Mouse (Mus musculus): ENCODE data around the gene Shroom1. TPM values are rescaled to one million over a fixed set of nuclear protein-coding genes. Genes with fewer than 3 reads are reported as not detected.

Shroom1 gene
- total RNA-seq, 2 experiments from 2014 or later: 0.38 to 0.59 TPM

- no peak for DNase-seq
- intact Hi-C loops (cut with DNase I): no loop called here
These were observed 48.1 kb downstream of the Shroom1 start for GRCm38 (mm10) chr11:53505026-53505663.

DNA sequence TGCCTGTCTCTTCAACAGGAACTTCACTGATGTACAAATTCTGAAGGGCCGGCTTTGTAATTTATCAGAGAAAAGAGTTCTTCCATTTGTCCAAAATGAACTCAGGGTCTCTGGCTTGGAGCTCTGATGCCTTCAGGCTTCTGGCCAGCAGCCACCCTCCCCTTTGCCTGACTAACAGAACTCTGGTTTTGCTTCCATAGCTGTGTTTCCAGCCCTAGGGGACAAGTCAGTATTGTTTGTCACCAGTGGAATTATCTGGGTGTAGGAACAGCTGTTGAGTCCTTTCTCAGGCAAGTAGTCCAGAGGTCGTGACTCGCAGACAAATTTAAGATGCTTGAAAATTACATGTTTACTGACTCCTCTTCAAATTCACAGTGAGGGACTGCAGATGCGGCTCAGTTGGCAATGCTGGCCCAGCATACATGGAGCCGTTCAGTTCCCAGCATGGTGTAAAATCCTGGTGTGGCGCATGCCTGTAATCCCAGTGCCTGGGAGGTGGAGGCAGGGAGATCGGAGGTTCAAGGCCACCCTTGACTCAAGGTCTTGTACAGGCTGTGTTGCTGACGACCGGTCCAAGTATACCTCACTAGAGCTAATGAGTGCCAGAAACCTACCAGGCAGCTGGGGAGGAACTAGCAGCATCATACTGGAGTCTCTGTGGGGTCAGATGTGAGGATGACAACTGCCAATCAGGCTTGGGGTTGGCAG lies 50.2 kb downstream of the Shroom1 start:
- no peak for DNase-seq
- intact Hi-C loops (cut with DNase I): no loop called here

- DNase-seq: peak; percentile 67 to 69
- intact Hi-C loops (cut with DNase I): no loop called here
These were observed 51.1 kb downstream of the Shroom1 start for GRCm38 (mm10) chr11:53508152-53508551.

GRCm38 (mm10) chr11:53508591-53508990 lies 51.6 kb downstream of the Shroom1 start:
- intact Hi-C loops (cut with DNase I): no loop called here
- peak in 1 of 2 experiments; percentile 28 for DNase-seq

GRCm38 (mm10) chr11:53510351-53510750 lies 53.3 kb downstream of the Shroom1 start:
- DNase-seq: no peak
- intact Hi-C loops (cut with DNase I): no loop called here

DNA sequence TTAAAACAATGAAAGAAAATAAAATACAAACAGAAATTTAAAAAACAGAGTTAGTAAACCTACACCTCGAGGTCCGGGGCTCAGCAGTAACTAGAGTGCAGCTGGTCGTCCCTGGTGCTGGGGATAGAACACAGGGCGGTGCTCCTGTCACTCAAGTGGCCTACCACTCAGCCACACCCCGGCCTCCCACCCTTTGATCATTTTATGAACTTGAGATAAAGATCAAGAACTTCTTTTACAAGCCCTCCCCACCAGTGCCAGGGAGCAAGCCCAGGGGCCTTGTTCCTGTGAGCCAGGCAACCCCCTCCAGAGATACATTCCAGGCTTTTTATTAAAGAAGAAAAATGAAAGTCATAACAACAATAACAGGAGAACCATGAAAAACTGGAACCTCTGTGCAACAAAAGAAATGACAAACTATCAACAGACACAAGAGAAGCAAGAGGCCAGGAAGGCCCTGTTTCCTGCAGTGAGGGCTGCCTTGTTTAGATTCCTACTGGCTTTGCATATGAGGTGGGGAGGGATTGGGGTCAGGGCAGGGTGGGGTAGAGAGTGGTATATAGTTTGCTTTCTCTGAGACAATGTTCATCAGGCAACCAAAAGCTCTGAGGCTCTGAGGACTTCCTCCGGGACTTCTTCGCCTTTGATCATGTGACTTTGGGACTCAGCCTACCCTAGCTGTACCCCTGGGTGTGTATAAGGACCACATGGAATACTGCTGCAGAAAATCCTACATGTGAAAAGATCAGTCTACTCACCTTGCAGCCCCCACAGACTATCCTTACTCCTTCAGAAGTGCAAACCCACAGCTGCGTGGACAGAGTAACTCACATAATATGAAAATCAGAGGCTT lies 60.0 kb downstream of the Shroom1 start:
- no peak for DNase-seq
- intact Hi-C loops (cut with DNase I): no loop called here

Small RNAs within 50 kb of the gene (microRNA-seq; reads per million reads assigned to microRNA genes)
- gene Mir6920: 0 to 0.74 reads per million in 2 experiments

Other genes with a start within 250 kb of the Shroom1 start
- 10 to 100 TPM; 82.0 to 82.4 TPM for gene Hspa4, start 156.7 kb upstream of the Shroom1 start, total RNA-seq (2021)
- gene Zcchc10, start 132.5 kb upstream of the Shroom1 start, total RNA-seq (2021): 1 to 10 TPM; 5.5 to 6.2 TPM
- 10 to 100 TPM; 77.9 to 80.8 TPM for gene Aff4, start 106.4 kb upstream of the Shroom1 start, total RNA-seq (2021)
- not detected for gene Leap2, start 34.0 kb upstream of the Shroom1 start, total RNA-seq (2021)
- gene Uqcrq, start 26.4 kb upstream of the Shroom1 start, total RNA-seq (2021): 1,000 to 10,000 TPM; 1,256 to 1,362 TPM
- gene Gdf9, start 26.2 kb upstream of the Shroom1 start, total RNA-seq (2021): under 1 TPM in 1 of 2 experiments, not detected in 1; 0.17 TPM
- gene Gm10447, start 95 bp upstream of the Shroom1 start, total RNA-seq (2021): not detected
- not detected for gene Gm9837, start 13.3 kb downstream of the Shroom1 start, total RNA-seq (2021)
- gene Gm9945, start 23.0 kb downstream of the Shroom1 start, total RNA-seq (2021): not detected
- under 1 TPM; 0.08 to 0.12 TPM for gene Sowaha, start 23.1 kb downstream of the Shroom1 start, total RNA-seq (2021)
- 10 to 100 TPM; 11.7 to 15.5 TPM for gene Sept8, start 62.1 kb downstream of the Shroom1 start, total RNA-seq (2021)
- gene Kif3a, start 110.2 kb downstream of the Shroom1 start, total RNA-seq (2021): 1 to 10 TPM; 3.2 to 4.9 TPM
- not detected for gene Il4, start 161.5 kb downstream of the Shroom1 start, total RNA-seq (2021)
- not detected for gene Il13, start 177.5 kb downstream of the Shroom1 start, total RNA-seq (2021)